Mouse (Mus musculus) CD4-positive helper T cell, adult 2 months (primary cell): ENCODE data around the gene 1700021F05Rik.
"Not testable (repeated sequence)": the region's sequence is repeated elsewhere in the genome, so short reads cannot be mapped to it uniquely, and the experiment has no call there.

ENCODE experiments used
- DNase-seq: peaks from one replicate; pipeline ENCODE4 v3.0.0-alpha.2; 2012; ENCODE audit warnings: low read depth, missing footprints, low spot score

The 1700021F05Rik gene

DNA sequence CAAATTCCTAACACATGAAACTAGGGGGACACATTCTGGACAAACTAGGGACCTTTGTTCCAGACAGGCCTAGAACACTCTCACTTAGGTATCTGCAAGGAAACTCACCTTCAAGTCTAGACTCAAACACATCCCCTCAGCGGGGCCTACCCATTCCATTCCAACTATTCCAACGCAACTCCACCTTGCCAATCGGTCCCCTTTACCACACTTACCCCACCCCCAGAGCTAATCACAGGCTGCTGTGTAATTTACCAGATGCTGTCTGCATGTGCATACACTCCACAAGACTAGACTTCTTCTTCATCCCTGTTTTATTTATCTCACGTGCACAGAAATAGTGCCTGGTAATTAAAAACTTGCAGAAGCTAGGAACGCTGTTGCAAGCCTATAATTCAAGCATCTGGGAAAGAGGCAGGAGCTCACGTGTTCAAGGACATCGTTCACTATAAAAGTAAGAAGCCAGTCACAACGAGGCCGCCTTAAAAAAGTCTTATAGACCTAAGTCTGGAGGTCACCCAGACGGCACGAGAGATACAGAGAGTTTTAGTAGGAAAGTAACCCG lies 966 bp downstream of the 1700021F05Rik start:
- DNase-seq: peak; percentile 2

DNA sequence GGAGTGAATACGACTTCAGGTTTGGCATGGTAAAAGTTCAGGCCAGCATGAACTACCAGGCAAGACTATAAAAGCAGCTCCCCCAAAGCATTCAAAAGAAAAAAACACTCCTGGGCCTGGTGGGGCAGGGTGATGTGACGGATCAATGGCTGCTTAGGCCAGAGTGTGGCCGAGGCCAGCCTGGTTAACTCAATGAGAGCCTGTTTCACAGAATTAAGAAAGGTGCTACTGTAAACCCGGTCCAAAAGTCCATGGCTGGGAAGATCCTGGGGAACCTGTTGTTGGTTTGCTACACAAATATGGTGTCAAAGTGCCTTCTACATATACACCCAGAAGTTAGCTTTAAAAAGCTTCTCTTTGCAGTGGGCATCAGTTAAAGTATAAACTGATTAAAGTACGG lies 2.0 kb downstream of the 1700021F05Rik start:
- no peak for DNase-seq

DNA sequence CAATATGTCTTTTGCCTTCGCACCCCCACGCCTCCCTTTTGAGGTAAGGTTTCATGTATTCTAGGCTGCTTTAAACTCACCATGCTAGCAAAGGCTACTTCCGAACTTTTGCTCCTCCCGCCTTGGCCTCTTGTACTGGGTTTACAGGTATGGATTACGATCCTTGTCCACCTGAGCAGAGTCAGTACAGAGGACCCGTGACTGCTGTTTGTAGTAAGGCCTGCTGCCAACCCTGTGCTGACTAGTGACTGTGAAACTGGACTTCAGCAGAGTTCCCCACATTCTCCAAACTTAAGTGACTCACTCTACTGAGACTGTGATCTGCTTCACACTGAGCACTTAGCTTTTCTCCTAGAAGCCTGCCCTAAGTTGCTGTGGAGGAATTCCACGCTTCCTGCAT lies 3.1 kb downstream of the 1700021F05Rik start:
- no peak for DNase-seq

DNA sequence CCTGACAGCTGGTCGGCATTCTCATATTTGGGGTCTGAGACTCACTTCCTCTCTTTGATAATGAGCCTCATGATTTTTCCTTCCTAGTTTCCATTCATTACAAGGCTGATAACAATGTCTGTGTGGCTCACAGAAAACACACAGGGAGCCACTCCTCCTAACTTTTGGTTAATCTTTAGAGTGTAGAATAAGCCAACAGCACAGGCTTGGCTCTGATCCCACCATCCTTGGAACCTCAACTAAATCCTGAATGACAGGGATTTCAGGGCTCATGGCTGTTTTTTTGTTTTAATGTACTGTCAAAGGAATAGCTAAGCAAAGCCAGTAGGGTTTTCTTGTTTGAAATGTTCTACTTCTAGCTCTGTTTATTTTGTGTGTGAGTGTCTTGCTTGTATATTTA lies 6.4 kb downstream of the 1700021F05Rik start:
- DNase-seq: no peak

DNA sequence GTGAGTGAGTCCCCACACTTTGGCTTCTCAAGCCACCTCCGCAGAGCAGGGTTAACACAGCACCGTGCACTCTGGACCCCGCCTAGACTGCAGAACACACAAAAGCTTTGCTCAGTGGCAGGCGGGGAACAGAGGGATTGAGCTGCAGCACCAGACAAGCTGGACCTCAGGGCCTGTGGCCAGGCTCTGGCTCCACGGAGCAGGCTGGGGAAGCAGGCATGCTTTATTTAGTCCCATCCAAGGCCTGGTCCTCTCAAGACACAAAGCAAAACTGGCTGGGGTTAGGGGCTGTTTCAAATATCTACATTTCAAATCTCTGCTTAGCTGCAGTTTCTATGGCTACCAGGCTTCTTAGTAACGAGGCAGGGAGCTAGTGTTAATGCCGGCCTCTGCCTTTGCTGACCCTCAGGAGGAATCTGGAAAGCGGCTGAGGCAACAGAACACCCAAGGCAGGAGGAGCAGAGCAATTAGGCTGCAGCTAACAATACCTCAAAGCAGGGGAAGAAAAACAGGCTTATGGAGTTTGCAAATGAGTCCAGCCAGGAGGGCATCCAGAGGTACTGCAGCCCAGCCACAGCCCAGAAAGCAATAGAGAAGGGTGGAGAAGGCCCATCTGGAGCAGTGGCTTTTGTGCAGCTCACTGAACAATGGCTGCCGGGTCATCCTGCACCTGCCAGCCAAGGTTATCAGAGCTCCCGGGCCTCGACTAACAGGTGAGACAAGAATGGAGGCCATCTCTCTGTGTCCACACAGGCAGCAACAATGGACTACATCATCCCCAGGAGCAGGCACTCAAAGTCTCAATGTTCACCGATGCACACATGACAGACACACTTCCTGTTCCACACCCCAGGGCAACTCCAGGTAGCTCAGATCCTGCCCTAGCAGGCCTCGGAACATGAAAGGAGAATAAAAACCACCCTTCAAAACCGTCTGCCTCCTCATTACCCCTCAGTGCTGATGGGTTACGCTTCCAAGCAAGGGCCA lies 13.2 kb downstream of the 1700021F05Rik start:
- no peak for DNase-seq

DNA sequence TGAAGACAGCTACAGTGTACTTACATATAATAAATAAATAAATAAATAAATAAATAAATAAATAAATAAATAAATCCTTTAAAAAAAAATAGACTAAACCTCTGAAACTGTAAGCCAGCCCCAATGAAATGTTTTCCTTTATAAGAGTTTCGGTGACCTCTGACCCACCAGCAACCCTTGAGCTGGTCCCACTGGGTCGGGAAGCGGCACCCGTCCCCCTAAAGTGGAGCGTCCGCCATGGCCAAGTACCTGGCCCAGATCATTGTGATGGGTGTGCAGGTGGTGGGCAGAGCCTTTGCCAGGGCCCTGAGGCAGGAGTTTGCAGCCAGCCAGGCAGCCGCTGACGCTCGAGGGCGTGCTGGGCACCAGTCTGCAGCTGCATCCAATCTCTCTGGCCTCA lies 16.9 kb downstream of the 1700021F05Rik start, which contains the start of gene Gm9803:
TSS of gene Gm9803 (plus strand) at position 154 of the 400 bp plus-strand sequence.
- not testable (repeated sequence) for DNase-seq

DNA sequence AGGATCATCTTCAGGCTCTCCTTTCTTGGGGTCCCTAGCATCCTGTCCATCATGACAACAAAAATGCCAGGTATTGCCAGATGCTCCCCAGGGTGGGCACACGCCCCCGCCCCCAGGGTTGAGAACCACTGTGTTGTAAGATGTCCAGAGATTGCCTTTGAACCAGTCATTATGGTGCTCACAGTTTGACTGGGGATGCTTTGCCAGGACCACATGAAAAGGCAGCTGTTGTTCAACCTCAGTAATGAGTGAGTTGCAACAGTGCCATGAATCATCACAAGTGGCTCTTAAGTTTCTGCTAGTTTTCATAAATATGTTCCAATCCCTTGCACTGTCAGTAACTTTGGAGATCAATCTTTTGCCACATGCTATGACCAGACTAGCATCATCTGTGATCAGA lies 20.8 kb downstream of the 1700021F05Rik start:
- DNase-seq: no peak

DNA sequence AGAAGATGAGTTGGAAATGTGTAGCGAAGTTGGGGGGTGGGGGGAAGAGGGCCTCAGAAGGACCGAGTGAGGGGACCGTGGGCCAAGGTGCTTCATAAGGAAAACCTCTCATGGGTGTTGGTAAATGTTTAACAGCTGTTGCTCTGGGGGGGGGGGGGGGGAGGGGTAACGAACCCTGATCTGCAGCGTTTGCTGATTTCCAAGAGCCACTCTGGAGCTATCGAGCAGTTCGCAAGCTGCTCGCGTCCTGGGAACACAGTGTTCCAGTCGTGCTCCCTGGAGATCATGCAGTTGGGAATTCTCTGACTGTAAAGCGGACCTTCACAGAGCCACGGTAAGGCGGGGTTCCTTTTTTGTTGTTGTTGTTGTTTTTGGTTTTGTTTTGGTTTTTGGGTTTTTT lies 22.4 kb downstream of the 1700021F05Rik start:
- no peak for DNase-seq

DNA sequence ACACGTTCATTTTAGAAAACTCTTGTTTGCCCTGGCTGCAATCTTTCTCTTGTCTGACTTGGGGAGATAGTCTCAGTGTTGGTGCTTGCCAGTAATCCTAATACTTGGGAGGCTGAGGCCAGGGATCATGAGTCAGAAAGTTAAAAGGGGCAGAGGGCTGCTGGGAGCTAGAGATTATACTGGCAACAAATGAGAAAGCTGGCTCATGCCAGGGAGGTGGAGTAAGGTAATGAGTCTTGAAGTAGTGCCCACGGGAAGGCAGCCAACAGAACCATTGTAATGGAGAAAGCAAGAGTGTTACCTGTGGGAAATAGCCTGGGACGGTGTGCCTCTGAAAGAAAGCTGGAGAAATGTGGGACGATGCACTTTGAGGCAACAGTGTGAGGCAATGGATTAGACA lies 23.0 kb downstream of the 1700021F05Rik start:
- DNase-seq: no peak

DNA sequence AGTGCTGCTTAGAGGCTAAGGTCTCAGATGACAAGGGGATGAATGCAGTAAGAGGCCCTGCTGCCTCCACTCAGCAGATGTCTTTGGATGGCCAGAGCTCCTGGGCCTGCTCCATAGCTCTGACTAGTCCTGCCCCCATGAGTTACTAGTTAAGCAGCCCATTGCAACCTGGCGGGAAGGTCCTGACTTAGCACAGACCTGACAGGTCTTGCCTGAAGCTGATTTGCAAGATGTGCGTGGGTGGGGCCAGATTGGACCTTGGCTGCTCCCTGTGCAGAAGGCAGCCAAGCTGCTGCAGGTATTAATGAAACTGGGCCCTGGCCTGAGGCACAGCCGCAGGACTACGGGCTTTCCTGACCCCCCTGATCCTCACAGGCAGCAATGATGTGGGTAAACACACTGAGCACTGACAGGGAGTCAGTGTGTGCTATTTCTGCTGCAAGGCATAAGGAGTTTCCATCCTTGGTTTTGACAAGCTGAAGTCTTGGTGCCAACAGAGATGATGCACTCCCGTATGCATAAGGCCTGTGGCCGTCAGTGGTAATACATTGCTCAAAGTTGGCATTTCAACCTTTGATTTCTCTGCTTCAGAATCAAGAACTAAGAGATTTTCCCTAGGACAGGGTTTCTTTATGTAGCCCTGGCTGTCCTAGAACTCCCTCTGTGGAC lies 23.7 kb downstream of the 1700021F05Rik start:
- DNase-seq: no peak

DNA sequence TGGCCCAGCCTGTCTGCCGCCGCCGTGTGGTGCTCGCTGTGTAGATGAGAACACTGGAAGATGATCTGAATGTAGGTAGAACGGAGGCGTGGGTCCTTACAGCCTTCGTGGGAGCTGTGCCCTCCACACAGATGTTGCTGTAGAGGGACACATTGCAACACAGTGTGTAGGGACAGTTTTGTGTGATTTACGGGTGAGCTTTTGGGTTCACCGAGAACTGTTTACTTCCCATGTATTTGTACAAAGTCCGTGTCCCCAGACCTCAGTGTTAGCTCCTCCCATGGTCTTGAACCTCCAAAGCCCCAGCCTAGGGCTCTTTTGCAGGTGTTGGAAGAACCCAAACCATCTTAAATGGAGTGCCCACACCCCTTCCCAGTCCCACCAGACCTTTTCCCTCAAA lies 27.8 kb downstream of the 1700021F05Rik start:
- no peak for DNase-seq

DNA sequence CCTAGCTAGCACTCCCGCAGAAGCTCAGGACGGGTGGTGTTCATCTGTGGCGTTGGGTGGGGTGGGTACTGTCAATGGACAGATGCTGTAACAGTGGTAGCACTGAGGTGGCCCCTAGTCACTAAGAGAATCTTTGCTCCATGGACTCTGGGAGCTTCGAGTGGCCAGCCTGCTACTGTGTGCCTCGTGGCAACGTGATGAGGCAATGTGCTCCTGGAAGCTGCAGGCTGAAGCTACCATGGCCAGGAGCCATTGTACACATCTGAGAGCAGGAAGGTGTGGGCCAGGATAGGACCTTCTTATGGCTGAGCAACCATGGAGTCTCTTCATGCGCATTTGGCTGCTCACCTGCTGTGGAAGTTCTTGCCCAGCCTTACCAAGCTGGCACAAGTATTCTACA lies 31.6 kb downstream of the 1700021F05Rik start:
- no peak for DNase-seq

DNA sequence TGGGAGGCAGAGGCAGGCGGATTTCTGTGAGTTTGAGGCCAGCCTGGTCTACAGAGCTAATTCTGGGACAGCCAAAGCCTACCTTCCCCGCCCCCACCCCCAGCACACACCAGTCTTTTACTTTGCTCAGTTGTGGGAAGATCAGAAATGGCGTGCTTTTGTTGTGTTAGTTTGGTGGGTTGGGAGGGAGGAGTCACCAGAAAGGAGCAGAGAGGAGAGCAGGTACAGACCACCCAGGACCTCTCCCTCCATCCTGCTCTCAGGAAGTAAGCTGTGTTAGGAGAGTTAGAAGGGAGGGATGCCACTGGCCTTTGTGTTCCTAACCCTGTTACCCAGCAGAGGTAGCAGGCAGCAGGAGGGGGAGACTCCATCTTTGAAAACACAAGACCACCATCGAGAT lies 33.7 kb downstream of the 1700021F05Rik start:
- DNase-seq: no peak

DNA sequence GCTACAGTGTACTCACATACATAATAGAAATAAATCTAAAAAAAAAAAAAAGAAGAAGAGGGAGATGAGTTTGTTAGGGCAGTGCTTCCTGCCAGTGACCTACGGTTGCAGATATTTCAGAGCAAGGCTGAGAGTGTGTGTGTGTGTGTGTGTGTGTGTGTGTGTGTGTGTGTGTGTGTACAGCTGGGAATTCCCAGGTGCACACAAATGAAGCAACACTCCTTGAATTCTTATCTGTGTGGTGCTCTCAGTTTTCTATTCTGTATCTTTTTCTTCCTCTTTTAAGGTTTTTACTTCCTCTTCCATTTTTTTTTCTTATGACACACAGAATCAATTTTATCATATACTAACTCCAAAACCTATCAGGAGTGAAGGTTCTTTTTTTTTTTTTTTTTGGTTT lies 36.5 kb downstream of the 1700021F05Rik start:
- DNase-seq: no peak

DNA sequence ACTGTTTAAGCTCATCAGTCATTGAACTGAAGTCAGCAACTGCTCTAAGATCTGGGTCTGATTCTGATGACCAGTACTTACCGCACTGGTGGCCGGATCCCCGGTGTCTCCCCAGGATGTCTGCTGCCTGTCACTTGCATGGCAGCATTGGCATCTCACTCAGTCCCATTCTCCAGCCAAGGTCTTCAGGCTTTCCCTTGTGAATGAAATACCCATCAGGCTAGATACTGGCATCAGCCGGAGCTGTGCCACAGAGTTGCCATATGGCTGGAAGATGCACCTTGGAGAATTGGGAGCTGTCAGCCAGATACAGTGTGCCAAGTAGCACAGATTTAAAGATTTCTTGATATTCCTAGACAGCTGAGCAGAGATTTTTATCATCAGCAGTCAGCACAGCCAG lies 38.2 kb downstream of the 1700021F05Rik start:
- no peak for DNase-seq

DNA sequence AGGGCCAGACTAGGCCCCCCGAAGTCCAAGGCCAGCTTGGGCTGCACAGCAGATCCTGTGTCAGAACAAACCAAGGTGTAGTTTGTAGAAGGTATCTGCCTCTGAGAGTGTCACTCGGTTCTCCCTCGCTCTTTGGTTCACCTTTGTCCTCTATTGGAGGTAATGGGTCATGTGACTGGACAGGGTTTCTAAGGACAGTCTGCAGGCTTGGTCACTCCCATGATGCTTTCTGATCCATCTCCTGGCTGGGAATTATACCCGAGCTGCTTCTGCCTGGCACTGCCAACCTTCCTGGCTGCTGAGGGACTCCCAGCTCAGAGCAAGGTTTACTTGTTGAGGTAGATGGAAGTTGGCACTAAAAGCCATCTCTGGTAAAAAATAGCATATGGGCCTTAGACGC lies 49.9 kb downstream of the 1700021F05Rik start:
- no peak for DNase-seq

DNA sequence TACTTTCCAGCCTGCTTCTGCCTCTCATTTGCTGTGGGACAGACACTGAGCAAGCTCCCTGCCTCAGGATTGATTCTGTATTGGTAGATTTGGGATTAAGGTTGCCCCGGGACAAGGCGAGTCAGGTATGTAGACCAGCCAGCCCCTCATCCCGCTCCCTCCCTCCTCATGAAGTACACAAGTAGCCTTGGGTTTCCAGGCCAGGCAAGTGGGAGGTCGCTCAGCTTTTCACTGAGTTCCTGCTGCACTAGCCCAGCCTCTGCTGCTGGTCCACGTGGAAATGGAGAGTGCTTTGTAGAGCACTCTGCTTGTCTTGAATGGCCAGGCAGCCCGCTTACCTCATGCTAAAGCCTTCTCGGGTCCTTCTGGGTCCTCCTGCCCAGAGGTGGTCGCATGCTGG lies 50.8 kb downstream of the 1700021F05Rik start:
- no peak for DNase-seq

DNA sequence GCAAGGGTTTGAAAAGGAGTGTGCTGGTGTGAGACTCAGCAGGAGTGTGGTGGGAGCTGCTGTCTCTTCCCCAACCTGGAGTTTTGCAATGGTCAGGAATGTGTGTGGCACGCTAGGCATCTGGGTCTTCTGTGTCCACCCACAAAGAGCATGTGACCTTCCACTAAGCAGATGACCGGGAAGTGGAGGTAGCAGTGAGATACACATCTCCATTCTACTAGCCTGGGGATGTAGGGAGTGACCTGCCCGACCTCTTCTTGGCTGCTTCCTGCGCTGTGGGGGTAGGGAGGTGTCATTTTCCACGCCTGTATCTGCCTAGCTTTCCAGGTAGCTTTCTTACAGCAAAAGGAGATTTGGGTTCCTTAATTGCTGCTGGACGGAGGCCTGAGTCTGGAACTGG lies 51.2 kb downstream of the 1700021F05Rik start:
- DNase-seq: no peak

DNA sequence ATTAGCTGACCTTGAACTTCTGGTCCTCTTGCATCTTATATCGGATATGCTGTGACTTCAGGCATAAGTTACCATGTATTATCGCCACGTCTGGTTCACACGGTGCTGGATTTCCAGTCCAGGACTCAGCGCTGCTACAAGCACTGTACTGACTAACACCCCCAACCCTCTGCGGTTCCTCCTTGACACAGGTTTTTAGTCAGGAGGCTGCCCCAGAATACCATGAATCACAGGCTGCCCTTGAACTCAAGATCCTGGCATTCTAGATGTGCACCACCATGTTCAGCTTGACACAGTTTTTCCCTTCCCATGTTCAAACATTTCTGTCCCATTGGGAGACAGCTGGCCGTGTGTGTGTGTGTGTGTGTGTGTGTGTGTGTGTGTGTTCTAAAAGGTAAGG lies 51.7 kb downstream of the 1700021F05Rik start:
- no peak for DNase-seq

DNA sequence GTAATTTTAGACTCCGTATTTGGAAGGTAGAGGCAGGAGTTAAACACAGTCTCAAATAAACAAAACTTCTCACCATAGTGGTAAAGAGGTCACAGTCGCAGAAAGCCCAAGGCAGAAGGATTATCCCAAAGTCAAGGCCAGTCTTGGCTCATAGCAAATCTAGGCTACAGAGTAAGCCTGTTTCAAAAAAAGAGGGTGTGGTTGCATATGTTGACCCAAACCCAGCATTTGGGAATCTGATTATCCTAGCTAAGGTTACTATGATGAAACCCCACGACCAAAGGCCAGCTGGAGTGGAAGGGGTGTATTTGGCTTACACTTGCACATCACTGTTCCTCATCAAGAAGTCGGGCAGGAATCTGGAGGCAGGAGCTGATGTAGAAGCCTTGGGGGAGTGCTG lies 52.5 kb downstream of the 1700021F05Rik start:
- DNase-seq: no peak

DNA sequence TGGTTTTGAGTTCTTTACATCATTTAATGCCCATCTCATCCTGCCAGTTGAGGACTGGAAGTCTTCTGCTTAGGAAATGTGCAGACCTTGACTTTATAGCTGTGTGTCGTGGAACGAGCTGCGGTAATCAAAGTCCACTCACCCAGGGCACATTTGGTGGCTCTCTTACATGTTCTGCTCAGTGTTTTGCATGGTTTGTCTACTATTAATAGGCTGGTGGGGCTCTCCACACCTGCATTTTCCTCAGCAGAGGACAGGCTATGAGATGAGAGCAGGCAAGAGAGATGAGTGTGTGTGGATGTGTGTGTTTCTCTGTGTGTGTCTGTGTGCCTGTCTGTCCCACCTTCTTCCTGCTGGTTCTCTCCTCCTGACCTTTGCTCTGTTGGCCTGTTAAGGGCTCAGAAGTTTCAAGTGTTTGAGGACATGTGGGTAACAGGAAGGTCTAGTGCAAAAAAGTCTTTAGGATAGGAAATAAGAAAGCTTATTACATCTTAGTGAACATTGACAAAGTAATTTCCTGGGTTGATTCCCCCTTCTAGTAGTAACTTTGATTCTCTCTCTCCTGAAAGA lies 53.3 kb downstream of the 1700021F05Rik start:
- DNase-seq: no peak

DNA sequence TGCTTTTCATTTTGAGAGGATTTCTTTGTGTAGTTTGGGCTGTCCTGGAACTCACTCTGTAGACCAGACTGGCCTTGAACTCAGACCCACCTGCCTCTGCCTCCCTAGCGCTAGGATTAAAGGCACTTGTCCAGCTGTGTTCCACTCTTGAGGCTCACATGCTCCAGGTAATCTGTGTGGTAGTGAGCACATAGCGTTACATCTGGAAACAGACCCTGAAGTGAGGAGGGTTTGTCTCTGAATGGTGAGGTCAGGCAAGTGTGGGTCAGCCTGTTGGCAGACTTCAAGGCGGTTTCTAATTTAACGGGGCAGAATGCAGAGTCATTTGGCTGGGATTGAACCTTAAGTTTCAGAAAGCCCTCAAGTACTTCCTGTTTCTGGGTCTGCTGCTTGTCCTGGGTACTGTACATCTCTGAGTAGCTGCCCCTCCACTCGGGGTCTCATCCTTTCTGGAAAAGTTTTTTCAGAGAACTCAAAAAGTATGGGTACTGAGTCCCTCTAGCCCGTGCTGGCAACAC lies 55.0 kb downstream of the 1700021F05Rik start:
- no peak for DNase-seq
